Mouse (Mus musculus) embryo, embryonic 11 days (tissue): ENCODE measurements around the gene Cox6a2.

ENCODE experiments used
- DNase-seq: peaks from one replicate; pipeline ENCODE4 v3.0.0-alpha.2; 2015

The Cox6a2 gene

GRCm38 (mm10) chr7:128206152-128206551 is at the start of gene Cox6a2:
Gene Cox6a2, minus strand, starts transcription at chr7:128206387.
- DNase-seq, result no peak

- no peak for DNase-seq
Observed at GRCm38 (mm10) chr7:128255757-128256156, 49.6 kb upstream of the Cox6a2 start.

DNA sequence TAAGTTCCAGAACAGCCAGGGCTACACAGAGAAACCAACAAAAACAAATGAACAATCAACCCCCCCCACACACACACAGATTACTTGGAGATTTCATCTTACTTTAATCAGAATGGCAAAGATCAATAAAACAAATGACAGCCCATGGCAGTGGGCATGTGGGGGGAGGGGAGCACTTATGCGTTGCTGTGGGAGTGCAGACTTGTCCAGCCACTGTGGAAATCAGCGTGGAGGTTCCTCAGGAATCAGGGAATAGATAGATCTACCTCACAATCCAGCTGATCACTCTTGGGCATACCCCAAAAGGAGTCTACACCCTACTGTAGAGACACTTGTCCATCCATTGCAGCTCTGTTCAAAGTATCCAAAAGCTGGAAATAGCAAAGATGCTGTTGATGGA is 48.8 kb upstream of the Cox6a2 start:
- DNase-seq, result no peak

GRCm38 (mm10) chr7:128252609-128253008 is 46.4 kb upstream of the Cox6a2 start:
- DNase-seq, result peak; percentile 74

DNA sequence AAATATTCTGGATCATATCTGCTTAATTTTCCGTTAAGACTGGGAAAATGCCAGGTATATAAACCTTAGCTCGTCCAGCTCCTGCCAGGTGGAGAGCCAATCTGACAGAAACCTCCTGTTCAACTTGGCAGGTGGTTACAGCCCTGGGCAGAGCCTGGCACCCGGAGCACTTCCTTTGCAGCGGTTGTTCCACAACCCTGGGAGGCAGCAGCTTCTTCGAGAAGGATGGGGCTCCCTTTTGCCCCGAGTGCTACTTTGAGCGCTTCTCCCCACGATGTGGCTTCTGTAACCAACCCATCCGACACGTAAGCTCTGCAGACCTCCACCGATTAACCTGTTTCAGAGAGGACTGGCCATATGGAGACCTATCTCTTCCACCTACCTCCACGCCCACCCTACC is 45.8 kb upstream of the Cox6a2 start:
- DNase-seq, result no peak

DNA sequence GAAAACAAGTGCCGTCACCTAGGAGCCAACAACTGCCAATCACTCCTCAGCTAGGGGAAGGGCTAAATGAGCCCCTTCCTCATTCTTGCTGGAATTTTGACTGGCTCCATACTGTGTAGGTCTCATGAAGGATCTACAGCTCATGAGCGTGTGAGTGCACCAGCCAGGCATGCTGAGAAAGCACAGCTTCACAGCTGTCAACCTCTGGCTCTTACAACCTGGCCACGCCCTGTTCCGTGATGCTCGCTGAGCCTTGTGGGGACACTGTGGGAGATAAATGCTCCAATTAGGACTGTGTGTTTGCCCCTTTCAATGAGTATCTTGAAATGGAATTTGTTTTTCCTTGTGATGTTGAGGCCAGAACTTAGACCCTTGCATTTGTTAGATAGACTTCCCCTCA is 43.8 kb upstream of the Cox6a2 start:
- DNase-seq, result no peak

DNA sequence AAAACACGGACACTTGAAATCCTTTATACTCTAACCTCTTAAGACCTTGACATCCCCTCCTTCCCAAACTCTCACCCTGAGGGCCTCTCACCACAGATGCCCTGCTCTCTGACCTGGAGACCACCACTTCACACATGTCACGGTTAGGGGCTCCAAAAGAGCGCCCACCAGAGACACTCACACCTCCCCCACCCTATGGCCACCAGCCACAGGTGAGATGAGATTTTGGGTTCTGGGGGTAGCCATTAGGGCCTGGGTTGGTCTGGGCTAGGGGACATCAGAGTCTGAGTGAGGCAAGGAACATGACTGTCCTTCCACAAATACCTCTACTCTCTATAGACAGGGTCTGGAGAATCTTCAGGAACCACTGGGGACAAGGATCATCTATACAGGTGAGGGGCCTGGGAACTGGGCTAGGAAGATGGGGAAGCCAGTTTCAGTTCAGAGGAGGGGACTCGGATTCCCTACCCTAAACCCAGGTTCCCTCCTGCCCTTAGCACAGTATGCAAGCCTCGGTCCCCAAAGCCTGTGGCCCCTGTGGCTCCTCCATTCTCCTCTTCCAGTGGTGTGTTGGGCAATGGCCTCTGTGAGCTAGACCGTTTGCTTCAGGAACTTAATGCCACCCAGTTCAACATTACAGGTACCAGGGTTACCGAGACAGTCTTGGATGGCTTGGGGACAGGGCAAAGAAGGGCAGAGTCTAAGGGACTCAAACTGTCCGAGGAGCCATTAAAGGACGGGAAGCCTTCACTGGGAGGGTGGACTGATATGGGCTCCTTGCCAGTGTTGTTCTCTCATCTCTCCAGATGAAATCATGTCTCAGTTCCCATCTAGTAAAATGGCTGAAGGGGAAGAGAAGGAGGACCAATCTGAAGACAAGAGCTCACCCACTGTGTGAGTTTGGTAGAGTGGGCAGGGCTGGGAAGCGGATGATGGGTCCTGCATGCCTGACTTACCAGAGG is 42.2 kb upstream of the Cox6a2 start:
- no peak for DNase-seq

GRCm38 (mm10) chr7:128247443-128247842 is 41.3 kb upstream of the Cox6a2 start:
- DNase-seq, result peak; percentile 94

- peak; percentile 68 for DNase-seq
Observed at GRCm38 (mm10) chr7:128246496-128247391, 40.6 kb upstream of the Cox6a2 start, which contains the start of gene Tgfb1i1. Gene Tgfb1i1, plus strand, starts transcription at chr7:128246812.

DNA sequence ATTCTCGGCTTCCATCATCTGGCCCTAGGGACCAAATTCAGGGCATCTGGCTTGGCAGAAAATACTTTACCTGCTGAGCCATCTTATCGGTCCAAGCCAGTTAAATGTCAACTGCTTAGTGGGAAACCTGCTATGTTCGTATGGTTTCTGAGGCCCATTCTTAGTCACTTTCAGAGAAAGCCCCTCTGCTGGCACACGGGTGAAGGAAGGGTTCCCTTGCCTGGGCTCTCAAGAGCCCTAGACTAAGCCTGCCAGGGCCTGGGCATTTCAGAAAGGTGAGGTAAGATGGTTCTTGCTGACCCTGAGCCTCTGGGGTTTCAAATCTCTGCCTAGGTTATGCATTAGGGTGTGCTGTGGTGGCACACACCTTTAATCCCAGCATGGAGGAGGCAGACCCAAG is 39.4 kb upstream of the Cox6a2 start:
- no peak for DNase-seq

DNA sequence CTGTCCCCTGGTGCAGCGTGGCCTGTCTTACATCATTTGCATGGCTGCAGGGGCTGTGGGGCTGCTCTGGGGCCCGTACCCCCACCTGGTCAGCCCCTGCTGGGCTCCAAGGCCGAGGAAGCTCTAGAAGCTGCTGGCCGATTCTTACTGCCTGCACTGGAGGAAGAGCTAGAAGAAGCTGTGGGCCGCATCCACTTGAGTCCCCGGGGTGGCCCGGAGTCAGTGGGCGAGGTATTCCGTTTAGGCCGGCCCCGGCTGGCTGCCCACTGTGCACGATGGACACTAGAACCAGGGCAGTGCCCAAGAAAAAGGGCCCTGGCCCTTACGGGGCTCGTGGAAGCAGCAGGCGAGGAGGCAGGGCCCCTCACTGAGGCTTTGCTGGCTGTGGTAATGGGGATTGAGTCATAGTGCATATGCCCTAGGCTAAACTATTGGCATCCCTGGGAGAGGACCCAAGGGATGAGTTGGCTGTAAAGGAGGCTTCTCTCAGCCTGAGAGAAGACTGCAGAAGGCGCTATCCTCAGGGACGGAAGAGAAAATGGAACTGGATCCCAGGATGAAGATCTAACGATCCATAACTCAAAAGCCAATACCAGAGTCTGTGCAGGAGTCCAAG is 38.3 kb upstream of the Cox6a2 start:
- DNase-seq, result no peak

- DNase-seq, result no peak
Observed at GRCm38 (mm10) chr7:128243921-128244320, 37.7 kb upstream of the Cox6a2 start.

DNA sequence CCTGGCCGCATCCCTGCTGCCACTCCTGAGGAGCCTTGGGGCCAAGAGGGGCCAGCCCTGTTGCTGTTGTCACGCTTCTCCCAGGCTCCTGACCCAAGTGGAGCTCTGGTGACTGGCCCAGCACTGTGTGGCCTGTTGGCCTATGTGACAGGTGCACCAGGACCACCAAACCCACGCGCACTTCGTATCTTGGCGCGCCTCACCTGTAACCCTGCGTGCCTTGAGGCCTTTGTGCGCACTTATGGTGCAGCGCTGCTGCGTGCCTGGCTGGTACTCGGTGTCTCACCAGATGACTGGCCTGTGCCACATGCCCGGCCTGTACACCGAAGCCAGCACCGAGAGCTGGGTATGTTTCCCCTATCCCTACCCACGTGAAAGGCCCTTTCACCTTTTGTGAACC is 36.1 kb upstream of the Cox6a2 start:
- no peak for DNase-seq

DNA sequence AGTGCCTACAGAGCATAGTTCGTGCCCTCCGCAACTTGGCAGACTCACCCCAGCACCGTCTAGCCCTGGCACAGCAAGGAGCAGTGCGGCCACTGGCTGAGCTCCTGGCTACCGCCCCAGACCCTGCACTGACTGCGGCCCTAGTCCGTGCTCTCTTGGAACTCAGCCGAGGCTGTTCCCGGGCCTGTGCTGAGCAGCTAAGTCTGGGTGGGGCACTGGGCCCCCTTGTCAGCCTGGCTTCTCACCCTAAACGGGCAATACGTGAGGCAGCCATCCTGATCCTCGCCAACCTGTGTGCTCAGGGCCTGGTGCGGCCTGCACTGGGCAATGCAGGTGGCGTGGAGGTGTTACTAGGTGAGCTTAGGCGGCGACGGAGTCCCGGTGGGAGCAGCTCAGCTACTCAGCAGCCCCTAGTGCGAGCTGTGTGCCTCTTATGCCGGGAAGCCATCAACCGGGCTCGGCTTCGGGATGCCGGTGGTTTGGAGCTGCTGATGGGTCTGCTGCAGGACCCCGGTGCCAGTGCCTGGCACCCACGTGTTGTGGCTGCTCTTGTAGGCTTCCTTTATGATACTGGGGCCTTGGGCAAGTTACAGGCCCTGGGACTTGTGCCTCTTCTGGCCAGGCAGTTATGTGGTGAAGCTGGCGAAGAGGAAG is 34.1 kb upstream of the Cox6a2 start:
- DNase-seq, result no peak

DNA sequence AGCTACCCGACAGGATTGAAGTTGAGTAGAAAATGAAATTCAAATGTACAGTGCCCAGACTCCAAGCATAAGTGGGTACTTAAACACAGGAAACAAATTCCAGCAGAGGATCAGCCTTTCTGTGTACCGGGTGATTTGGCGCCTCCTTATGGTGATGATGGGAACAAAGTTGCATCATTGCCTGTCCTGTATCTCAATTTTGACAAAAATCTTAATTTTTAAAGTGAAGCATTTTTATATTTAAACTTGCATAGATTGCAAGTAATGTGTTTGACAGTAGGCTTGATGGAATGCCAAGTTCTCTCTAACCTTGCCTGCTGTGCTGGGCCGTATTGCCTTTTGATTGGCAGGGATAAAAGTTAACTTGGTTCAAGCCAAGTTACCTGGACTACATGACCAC is 32.8 kb upstream of the Cox6a2 start:
- peak; percentile 70 for DNase-seq

DNA sequence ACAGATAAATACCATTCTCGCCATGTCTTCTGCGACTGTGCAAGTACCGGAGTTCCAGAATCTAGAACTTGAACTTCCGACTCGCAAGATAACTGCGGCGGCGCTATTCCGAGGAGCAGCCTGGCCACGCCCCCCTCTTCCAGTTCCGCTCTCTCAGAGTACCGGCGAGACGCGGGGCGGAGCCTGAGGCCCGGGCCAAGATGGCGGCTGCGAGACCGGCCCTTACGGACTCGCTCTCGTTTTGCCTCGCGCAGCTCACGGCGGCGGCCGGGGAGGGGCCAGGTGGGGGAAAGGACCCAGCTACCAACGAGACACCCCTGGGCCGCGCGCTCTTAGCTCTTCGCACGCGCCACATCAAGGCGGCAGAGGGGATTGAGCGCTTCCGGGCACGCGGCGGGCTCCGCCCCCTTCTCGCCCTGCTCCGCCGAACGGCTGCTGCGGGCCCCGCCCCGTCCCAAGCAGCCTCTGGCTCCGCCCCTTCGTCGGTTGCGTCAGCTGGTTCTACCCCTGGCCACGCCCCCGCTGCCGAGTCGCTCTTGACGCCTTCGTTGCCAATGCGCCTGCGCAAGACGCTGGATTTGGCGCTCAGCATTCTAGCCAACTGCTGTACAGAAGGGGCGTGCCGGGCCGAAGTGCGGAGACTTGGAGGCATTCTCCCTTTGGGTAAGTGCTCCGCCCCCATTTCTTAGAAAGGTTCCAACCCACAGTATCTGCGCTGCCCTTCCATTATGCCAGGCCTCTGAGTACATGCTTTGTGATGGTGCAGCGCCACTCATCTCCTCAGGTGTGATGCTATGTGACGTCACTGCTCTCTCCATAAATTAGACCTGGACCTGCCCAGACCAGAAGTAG is 32.0 kb upstream of the Cox6a2 start, which contains the start of gene 9130023H24Rik:
9130023H24Rik (minus strand) TSS at position 105 of the 852 bp plus-strand sequence.
- peak; percentile 100 for DNase-seq

- no peak for DNase-seq
Observed at GRCm38 (mm10) chr7:128237593-128237926, 31.4 kb upstream of the Cox6a2 start.

- DNase-seq, result peak; percentile 88
Observed at GRCm38 (mm10) chr7:128236856-128237592, 30.8 kb upstream of the Cox6a2 start, which contains the start of gene Armc5. Gene Armc5, plus strand, starts transcription at chr7:128237342.

- DNase-seq, result no peak
Observed at GRCm38 (mm10) chr7:128236426-128236825, 30.2 kb upstream of the Cox6a2 start.

DNA sequence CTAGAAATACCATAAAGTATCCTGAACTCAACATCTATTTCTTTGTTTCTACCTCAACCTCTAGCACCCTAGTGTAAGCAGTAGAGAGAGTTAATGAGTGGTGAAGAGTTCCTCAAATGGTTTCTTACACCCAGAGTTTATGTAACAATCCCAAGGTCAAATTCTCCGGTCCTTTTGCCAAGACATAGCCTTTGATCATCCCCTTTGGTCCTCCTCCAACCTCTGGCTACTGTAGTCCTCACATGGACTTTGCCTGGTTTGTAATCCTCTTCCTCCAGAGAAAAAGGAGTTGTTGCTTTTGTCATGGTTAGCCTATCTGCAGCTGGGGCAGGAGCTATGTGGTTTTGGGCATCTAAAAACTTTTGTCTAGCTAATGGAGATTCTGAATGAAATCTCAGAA is 29.3 kb upstream of the Cox6a2 start:
- no peak for DNase-seq

DNA sequence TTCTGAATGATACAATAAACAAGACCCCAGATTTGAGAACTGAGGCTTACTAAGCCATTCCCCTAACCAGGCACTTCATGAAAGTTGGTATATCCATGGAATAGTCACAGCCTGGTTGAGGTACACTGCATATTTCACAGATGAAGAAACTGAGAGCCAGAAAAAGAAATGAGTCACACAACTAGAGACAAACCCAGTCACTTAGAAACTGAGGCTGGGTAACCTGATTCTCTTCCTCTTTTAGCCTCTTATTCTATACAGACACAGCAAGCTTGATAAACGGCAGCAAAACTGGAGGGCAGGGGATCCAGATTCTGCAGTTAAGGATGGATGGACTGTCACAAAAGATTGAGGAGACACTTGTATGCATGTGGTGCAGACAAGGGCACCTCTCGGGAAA is 28.6 kb upstream of the Cox6a2 start:
- no peak for DNase-seq
